Mouse (Mus musculus) embryonic facial prominence, embryonic 11.5 days (tissue): ENCODE measurements around the gene Optn. TPM values are rescaled to one million over a fixed set of nuclear protein-coding genes. Genes with fewer than 3 reads are reported as not detected.
A peak's percentile ranks its signal among the peaks of the same experiment; 100 is the strongest.

Source experiments
- ATAC-seq: fragments of 200-750 bp; cut with Nextera tagmentation; replicated peaks from 2 replicates; pipeline ENCODE4 v1.8.0; 2017; ENCODE audit warnings: low read depth; ENCODE audit not compliant: insufficient number of reproducible peaks, low FRiP score, low TSS enrichment
- DNase-seq: peaks from one replicate; pipeline ENCODE4 v3.0.0-alpha.2; 2015; ENCODE audit warnings: low spot score
- H3K27ac ChIP-seq: fragments of 300-500 bp; sonication (generic); replicated peaks from 2 replicates; pipeline ENCODE4 v1.5.1; 2014; ENCODE audit warnings: mild to moderate bottlenecking, low read depth, low read length, control low read depth
- H3K27me3 ChIP-seq: fragments of 300-500 bp; sonication (generic); 2 replicates; pipeline ENCODE4 v1.6.1; 2014; ENCODE audit warnings: mild to moderate bottlenecking, low read length, moderate library complexity, mixed read lengths; ENCODE audit not compliant: control insufficient read depth, insufficient read depth
- H3K36me3 ChIP-seq: fragments of 300-500 bp; sonication (generic); replicated peaks from 2 replicates; pipeline ENCODE4 v1.6.1; 2014; ENCODE audit warnings: low read depth, mild to moderate bottlenecking, low read length, moderate library complexity, mixed read lengths; ENCODE audit not compliant: control insufficient read depth, insufficient read depth
- H3K4me1 ChIP-seq: fragments of 300-500 bp; sonication (generic); 2 replicates; pipeline ENCODE4 v1.6.1; 2014; ENCODE audit warnings: low read length, mixed read lengths; ENCODE audit not compliant: control insufficient read depth, insufficient read depth
- H3K4me2 ChIP-seq: fragments of 300-500 bp; sonication (generic); 2 replicates; pipeline ENCODE4 v1.6.1; 2014; ENCODE audit warnings: low read depth, mild to moderate bottlenecking, control low read depth, low read length, moderate library complexity
- H3K4me3 ChIP-seq: fragments of 300-500 bp; sonication (generic); 2 replicates; pipeline ENCODE4 v1.5.1; 2014; ENCODE audit warnings: low read depth, low read length, control low read depth
- H3K9ac ChIP-seq: fragments of 300-500 bp; sonication (generic); replicated peaks from 2 replicates; pipeline ENCODE4 v1.6.1; 2014; ENCODE audit warnings: mild to moderate bottlenecking, control low read depth, low read length
- H3K9me3 ChIP-seq: fragments of 300-500 bp; sonication (generic); replicated peaks from 2 replicates; pipeline ENCODE4 v1.6.1; 2016; ENCODE audit warnings: mild to moderate bottlenecking, low read length, inconsistent platforms, mixed read lengths; ENCODE audit not compliant: control insufficient read depth
- whole genome bisulfite sequencing: fragments of 180-500 bp; shearing (Covaris S2); extraction: QIAGEN DNeasy Blood & Tissue Kit; methylation state at CpG from one replicate; pipeline ENCODE4 v1.1.7; 2014; 5-methylcytosine and 5-hydroxymethylcytosine counted together
- polyA plus RNA-seq: library from polyadenylated mRNA; unstranded; fragments of >200 nt; fragmentation: Nextera tagmentation; extraction: Ambion mirVana; gene quantifications from 2 replicates; pipeline ENCODE4 v1.2.1, GENCODE M21; 2014

Gene Optn
- polyA plus RNA-seq, 1 experiment from 2014 or later = 6.2 TPM

DNA sequence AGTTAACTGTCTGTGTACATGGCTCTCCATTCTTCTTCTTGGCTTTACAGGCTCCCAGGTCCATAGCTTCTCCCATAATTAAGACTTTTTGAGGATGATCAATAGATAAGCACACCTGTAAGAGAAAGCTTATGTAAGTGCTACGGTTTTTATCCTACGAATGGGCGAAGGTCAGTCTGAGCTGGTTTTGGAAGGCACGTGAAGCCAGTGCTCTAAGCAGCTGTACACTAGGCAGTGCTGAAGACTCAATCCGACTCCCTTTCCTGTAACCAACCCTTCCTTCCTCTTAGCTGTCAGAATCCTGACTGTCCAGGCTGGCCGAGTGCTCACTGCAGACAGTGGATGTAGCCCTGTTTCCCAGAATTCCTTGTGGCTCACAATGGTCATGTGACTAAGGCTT, 62.6 kb downstream of the Optn start:
- no peaks in the 10 kb centered on the region for H3K27me3 ChIP-seq
- WGBS = 91% methylated on average over 6 of the region's 6 CpGs
- H3K4me3 ChIP-seq = no peak overlapping the region
- no peaks in the 10 kb centered on the region; the same call in 1 of the 2 replicates for H3K36me3 ChIP-seq
- DNase-seq = no peak
- H3K4me1 ChIP-seq = no peaks in the 10 kb centered on the region
- no peak overlapping the region for H3K4me2 ChIP-seq
- no peak overlapping the region for H3K27ac ChIP-seq
- ATAC-seq = no peak
- H3K9me3 ChIP-seq = no peaks in the 10 kb centered on the region
- H3K9ac ChIP-seq = no peak overlapping the region

DNA sequence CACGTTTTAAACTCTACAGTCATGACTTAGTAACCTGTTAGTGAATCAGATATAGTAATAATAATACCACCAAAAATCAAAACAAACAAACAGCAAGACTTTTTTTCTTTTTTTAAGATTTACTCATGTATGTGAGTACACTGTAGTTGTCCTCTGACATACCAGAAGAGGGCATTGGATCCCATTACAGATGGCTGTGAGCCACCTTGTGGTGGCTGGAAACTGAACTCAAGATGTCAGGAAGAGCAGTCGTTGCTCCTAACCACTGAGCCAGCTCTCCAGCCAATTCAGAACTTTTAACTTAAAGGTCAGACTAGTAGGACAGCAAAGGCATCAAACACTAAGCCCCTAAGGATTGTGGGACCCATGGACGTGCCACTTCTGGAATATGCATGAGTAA, 64.9 kb downstream of the Optn start:
- H3K4me3 ChIP-seq = no peak overlapping the region
- no peaks in the 10 kb centered on the region; the same call in 1 of the 2 replicates for H3K36me3 ChIP-seq
- H3K4me2 ChIP-seq = no peak overlapping the region
- no peaks in the 10 kb centered on the region for H3K4me1 ChIP-seq
- no peak overlapping the region for H3K9ac ChIP-seq
- H3K27ac ChIP-seq = no peak overlapping the region
- H3K9me3 ChIP-seq = no peaks in the 10 kb centered on the region
- H3K27me3 ChIP-seq = no peaks in the 10 kb centered on the region
- WGBS = 87% methylated on average over 3 of the region's 3 CpGs
- ATAC-seq (no peak), DNase-seq (no peak)

DNA sequence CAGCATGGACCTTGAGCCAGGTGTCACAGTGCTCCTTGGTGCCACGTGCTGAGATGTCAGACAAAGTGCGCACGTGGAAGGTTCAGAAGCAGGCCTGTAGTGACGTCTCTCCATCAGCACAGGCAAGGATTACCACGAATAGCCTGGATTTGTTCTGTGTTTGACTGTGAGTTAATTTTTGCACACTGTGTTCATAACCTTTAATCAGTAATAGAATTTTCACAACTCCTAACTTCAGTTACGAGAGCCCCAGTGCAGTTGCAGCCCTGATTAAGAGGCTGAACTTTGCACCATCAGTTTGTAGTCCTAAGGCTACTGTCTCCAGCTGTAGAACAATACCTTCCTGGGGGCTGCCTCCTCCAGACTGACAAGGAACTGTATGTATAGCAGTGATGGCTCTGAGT, 67.4 kb downstream of the Optn start:
- no peaks in the 10 kb centered on the region for H3K27me3 ChIP-seq
- H3K36me3 ChIP-seq = peaks cover 1% of the 10 kb centered on the region
- no peaks in the 10 kb centered on the region for H3K9me3 ChIP-seq
- no peaks in the 10 kb centered on the region for H3K4me1 ChIP-seq
- ATAC-seq = no peak
- H3K4me2 ChIP-seq = no peak overlapping the region
- H3K9ac ChIP-seq = no peak overlapping the region
- 90% methylated on average over 6 of the region's 6 CpGs for WGBS
- H3K4me3 ChIP-seq = no peak overlapping the region
- DNase-seq = no peak
- no peak overlapping the region for H3K27ac ChIP-seq

DNA sequence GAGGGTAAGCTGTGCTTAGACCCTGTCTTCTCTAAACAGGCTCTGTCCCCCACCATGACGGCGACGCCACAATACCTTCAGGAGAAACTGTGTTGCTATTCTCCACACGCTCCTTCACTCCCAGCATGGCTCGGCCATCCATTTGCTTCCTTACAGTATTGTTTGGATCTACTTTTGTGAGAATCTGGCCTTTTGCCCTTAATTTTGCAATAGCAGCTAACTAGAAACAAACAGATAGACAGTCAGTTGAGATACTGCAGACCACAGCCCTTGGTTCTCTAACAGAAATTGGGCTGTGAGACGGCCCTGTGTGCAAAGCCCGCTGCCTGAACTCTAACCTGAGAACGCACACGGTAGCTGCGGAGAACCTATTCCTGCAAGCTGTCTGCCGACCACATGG, 68.2 kb downstream of the Optn start:
- DNase-seq (no peak), ATAC-seq (no peak)
- no peaks in the 10 kb centered on the region for H3K9me3 ChIP-seq
- peaks cover 8% of the 10 kb centered on the region for H3K36me3 ChIP-seq
- no peak overlapping the region for H3K27ac ChIP-seq
- 90% methylated on average over 11 of the region's 11 CpGs for WGBS
- no peak overlapping the region for H3K4me2 ChIP-seq
- no peaks in the 10 kb centered on the region for H3K27me3 ChIP-seq
- H3K4me1 ChIP-seq = no peaks in the 10 kb centered on the region
- H3K9ac ChIP-seq = no peak overlapping the region
- no peak overlapping the region for H3K4me3 ChIP-seq

DNA sequence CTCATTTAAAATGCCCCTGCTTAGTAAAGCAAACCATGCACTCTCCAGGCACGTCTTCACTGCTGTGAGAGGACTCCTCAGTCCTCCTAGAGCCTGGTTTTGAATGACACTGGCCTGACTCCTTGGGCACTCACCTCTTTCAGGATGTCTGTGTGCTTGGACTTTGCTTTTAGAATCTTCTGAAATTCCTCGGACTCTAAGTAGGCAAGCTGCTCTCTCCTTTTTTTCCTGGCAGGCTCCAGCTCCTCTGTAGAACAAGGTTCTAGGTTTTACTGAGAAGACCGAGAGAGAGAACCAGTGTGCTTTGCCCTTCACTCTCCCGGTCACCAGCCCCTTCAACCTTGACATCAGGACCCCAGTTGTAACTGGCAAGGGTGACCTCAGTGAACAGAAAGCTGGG, 69.4 kb downstream of the Optn start:
- Histone ChIP-seq H3K36me3 (peaks cover 8% of the 10 kb centered on the region), H3K9me3 (no peaks in the 10 kb centered on the region), H3K9ac (no peak overlapping the region), H3K4me3 (no peak overlapping the region), H3K4me2 (no peak overlapping the region), H3K27ac (no peak overlapping the region), H3K4me1 (no peaks in the 10 kb centered on the region), H3K27me3 (no peaks in the 10 kb centered on the region)
- DNase-seq = no peak
- 85% methylated on average over 4 of the region's 4 CpGs for WGBS
- ATAC-seq = no peak

DNA sequence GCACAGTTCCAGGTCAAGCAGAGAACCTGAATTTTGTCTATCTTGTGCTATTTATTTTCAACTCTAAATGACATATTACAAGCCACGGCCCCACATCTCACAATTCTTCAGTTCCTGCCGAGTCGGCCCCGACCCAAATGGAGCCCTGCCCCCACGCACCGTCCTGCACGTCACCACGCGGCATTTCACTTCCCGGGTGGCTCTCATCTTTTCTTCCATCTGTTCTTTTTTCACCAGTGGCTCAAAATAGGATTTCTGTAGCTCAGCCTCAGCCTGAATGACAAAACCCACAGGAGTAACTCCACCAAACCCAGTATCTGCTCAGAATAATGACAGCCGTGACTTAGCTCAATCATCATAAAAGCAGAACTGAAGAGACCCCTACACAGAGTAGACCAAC, 70.3 kb downstream of the Optn start:
- DNase-seq = no peak
- H3K4me3 ChIP-seq = no peak overlapping the region
- 88% methylated on average over 11 of the region's 11 CpGs for WGBS
- H3K27me3 ChIP-seq = no peaks in the 10 kb centered on the region
- H3K4me2 ChIP-seq = no peak overlapping the region
- H3K9ac ChIP-seq = no peak overlapping the region
- no peak for ATAC-seq
- no peaks in the 10 kb centered on the region for H3K4me1 ChIP-seq
- H3K9me3 ChIP-seq = no peaks in the 10 kb centered on the region
- H3K27ac ChIP-seq = no peak overlapping the region
- peaks cover 8% of the 10 kb centered on the region for H3K36me3 ChIP-seq

DNA sequence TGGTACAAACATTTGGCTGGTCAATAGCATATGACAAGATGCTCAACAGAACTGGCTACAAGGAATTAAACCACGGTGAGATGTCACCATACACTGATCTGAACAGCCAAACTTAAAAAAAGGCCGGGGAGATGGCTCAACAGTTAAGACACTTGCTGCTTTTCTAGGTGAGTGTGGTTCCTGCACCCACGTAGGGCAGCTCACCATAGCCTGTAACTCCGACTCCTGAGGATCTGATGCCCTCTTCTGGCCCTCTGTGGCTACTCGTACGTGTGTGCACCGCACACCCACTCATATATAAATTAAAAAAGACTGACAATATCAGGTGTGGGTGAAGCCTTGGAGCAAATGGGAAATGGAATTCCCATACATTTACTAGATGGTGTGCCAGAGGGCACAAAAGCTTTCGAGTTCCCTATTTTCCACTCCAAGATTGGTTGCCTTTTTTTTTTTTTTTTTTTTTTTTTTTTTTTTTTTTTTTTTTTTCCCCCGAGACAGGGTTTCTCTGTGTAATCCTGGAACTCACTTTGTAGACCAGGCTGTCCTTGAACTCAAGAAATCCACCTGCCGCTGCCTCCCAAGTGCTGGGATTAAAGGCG, 74.9 kb downstream of the Optn start:
- H3K27me3 ChIP-seq = no peaks in the 10 kb centered on the region
- ATAC-seq (no peak), DNase-seq (peak; percentile 27)
- no peak overlapping the region for H3K4me3 ChIP-seq
- H3K4me2 ChIP-seq = no peak overlapping the region
- H3K36me3 ChIP-seq = peaks cover 8% of the 10 kb centered on the region
- WGBS = 76% methylated on average over 11 of the region's 11 CpGs
- H3K27ac ChIP-seq = no peak overlapping the region
- no peaks in the 10 kb centered on the region for H3K9me3 ChIP-seq
- no peak overlapping the region for H3K9ac ChIP-seq
- H3K4me1 ChIP-seq = no peaks in the 10 kb centered on the region

DNA sequence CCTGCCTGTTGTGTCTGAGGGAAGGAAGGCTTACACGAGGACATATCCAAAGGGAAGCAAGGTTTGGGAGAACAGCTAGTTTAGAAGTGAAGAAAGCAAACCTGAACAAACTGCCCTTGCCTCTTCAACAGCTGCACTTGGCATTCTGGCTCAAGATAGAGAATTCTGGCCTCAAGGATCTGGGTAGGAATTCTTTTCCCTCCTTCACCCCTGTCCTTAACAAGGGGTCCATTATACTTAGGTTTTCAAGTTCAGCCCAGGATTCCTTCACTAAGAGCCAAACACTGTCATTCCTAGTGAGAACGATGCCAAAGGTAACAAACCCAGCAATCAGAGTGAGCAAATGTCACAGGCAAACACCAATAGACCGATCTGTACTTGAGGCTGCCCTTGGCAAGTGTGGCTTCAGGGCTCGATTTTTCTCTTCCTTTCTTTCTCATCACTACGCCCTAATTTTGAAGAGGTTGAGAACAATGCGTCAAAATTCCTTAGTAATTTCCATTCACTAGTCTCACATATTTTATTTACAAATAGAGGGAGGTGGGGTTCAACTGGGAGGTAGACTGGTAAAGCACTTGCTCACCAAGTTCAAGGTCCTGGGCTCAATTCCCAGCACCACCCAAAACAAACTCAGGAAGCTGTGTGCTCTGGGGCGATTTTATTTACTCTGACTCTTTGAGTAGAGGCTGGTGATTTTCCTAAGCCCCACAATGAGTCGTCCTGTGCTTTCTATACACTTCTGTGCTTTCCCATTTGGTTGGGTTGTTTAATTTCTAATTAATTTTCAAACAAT, 76.3 kb downstream of the Optn start:
- DNase-seq (no peak), ATAC-seq (no peak)
- Histone ChIP-seq H3K4me2 (no peak overlapping the region), H3K9me3 (no peaks in the 10 kb centered on the region), H3K27ac (no peak overlapping the region), H3K4me3 (no peak overlapping the region), H3K36me3 (peaks cover 8% of the 10 kb centered on the region), H3K27me3 (no peaks in the 10 kb centered on the region), H3K4me1 (no peaks in the 10 kb centered on the region), H3K9ac (no peak overlapping the region)
- 81% methylated on average over 8 of the region's 8 CpGs for WGBS
